Mouse (Mus musculus) bone marrow, adult 2 months (tissue): ENCODE data around the gene Olfr1367. TPM values are rescaled to one million over a fixed set of nuclear protein-coding genes. Genes with fewer than 3 reads are reported as not detected.
"Not testable (repeated sequence)": the region's sequence is repeated elsewhere in the genome, so short reads cannot be mapped to it uniquely, and the experiment has no call there.

Experiments
- H3K27ac ChIP-seq: fragments of 200-500 bp; 2 replicates; pipeline ENCODE4 v1.5.1; 2012; ENCODE audit warnings: low read depth, mild to moderate bottlenecking, control low read depth, inconsistent platforms, low read length; ENCODE audit not compliant: control insufficient read depth, poor library complexity, insufficient read depth
- H3K4me1 ChIP-seq: fragments of 200-500 bp; 2 replicates; pipeline ENCODE4 v1.6.1; 2011; ENCODE audit warnings: low read length; ENCODE audit not compliant: control insufficient read depth, insufficient read depth
- H3K4me3 ChIP-seq: fragments of 200-500 bp; replicated peaks from 2 replicates; pipeline ENCODE3; 2011; ENCODE audit warnings: mild to moderate bottlenecking, low read depth, low read length, control low read depth; ENCODE audit not compliant: control insufficient read depth
- CTCF ChIP-seq: fragments of 200-500 bp; IDR thresholded peaks from 2 replicates; pipeline ENCODE4 v1.5.1; 2011; ENCODE audit warnings: low read length, control low read depth; ENCODE audit not compliant: control insufficient read depth, insufficient read depth
- POLR2A ChIP-seq: fragments of 200-500 bp; IDR thresholded peaks from 2 replicates; pipeline ENCODE4 v1.6.1; 2011; ENCODE audit warnings: low read depth, mild to moderate bottlenecking, control low read depth, low read length, borderline replicate concordance; ENCODE audit not compliant: control insufficient read depth
- WGBS: fragments of 180-500 bp; shearing (Covaris S2); methylation state at CpG from one replicate; pipeline ENCODE4 v1.1.7; 2018; 5-methylcytosine and 5-hydroxymethylcytosine counted together
- polyA plus RNA-seq: library from polyadenylated mRNA; stranded (reverse); fragments of >200 nt; gene quantifications from 2 replicates; pipeline ENCODE4 v1.2.4, GENCODE M21; 2011; ENCODE audit warnings: low replicate concordance; ENCODE audit not compliant: missing spikeins, insufficient read depth, insufficient read length

The Olfr1367 gene
- polyA plus RNA-seq, 1 experiment: not detected

DNA sequence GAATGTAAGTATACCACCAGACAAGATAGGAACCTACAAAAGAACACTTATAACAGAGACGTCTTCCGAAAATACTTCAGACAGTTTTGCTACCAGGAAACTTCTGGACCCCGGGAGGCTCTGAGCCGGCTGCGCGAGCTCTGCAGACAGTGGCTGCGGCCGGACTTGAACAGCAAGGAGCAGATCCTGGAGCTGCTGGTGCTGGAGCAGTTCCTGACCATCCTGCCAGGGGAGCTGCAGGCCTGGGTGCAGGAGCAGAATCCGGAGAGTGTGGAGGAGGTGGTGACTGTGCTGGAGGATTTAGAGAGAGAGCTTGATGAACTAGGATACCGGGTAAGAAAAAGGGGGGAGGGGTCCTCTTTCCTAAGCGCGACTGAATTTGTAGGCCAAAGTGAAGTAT, 17.0 kb downstream of the Olfr1367 start:
- 88% methylated on average over 12 of the region's 12 CpGs for WGBS
- Histone ChIP-seq H3K4me1 (no peaks in the 10 kb centered on the region), H3K27ac (no peak overlapping the region), H3K4me3 (no peak overlapping the region)
- no peak for TF ChIP-seq CTCF
- no peak for TF ChIP-seq POLR2A

GRCm38 (mm10) chr13:21366635-21367034, 19.9 kb downstream of the Olfr1367 start:
- Histone ChIP-seq H3K27ac (no peak overlapping the region), H3K4me3 (no peak overlapping the region), H3K4me1 (no peaks in the 10 kb centered on the region)
- no peak for TF ChIP-seq CTCF
- no peak for TF ChIP-seq POLR2A
- 68% methylated on average over 6 of the region's 6 CpGs for WGBS

GRCm38 (mm10) chr13:21372700-21373099, 26.0 kb downstream of the Olfr1367 start:
- Histone ChIP-seq H3K4me3 (no peak overlapping the region), H3K27ac (no peak overlapping the region), H3K4me1 (no peaks in the 10 kb centered on the region)
- TF ChIP-seq POLR2A: no peak
- no peak for TF ChIP-seq CTCF
- WGBS: 85% methylated on average over 2 of the region's 2 CpGs

GRCm38 (mm10) chr13:21377773-21378172, 31.1 kb downstream of the Olfr1367 start:
- TF ChIP-seq POLR2A (no peak), CTCF (no peak)
- 78% methylated on average over 2 of the region's 2 CpGs for WGBS
- H3K4me1 ChIP-seq: no peaks in the 10 kb centered on the region
- H3K27ac ChIP-seq: no peak overlapping the region
- no peak overlapping the region for H3K4me3 ChIP-seq

DNA sequence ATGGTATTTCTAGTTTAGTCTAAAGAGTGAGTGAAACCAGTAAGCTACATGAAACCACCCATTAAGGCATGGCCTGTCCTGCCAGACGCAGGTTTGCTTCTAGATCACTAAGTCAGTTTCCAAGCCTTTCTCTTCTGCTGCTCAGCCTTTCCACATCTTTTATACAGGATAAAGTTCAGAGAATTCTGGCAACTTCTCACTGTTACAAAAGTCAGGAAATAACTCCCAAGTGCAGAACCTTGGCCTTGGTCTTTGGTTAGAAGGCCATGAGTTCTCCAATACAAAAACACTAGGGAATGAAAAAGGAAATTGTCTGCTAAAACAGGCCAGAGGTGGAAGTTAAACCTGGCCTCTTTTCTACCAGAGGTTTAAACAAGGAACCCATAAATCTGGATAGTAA, 48.5 kb downstream of the Olfr1367 start:
- H3K27ac ChIP-seq: no peak overlapping the region
- 84% methylated on average over 1 of the region's 1 CpGs for WGBS
- TF ChIP-seq CTCF (no peak), POLR2A (no peak)
- no peak overlapping the region for H3K4me3 ChIP-seq
- H3K4me1 ChIP-seq: no peaks in the 10 kb centered on the region

DNA sequence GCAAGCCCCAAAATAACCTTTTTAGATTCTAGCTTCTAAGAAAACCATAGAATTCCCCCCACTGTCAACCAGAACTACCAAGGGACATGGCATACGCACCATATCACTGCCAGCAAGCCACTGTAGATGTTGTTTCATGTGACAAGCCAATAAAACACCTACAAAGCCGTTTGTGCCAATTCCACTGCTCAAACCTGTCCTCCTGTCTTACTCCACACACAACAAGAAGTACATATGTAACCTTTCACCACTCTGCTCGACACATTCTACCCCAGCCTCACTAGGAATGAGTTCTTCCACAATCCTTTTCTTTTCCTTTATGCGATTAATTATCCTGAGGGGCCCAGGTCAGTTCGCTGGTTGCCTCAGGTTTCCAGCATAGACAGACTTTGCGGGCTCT, 48.9 kb downstream of the Olfr1367 start:
- TF ChIP-seq POLR2A: no peak
- TF ChIP-seq CTCF: no peak
- Histone ChIP-seq H3K4me1 (no peaks in the 10 kb centered on the region), H3K27ac (no peak overlapping the region), H3K4me3 (no peak overlapping the region)
- 92% methylated on average over 6 of the region's 6 CpGs for WGBS

- H3K4me3 ChIP-seq, H3K27ac ChIP-seq, H3K4me1 ChIP-seq: not testable (repeated sequence)
- 95% methylated on average over 18 of the region's 18 CpGs for WGBS
These were observed 49.3 kb downstream of the Olfr1367 start for GRCm38 (mm10) chr13:21396048-21396447.

- 69% methylated on average over 2 of the region's 2 CpGs for WGBS
- H3K4me1 ChIP-seq: no peaks in the 10 kb centered on the region
- no peak overlapping the region for H3K4me3 ChIP-seq
- TF ChIP-seq POLR2A (no peak), CTCF (no peak)
- no peak overlapping the region for H3K27ac ChIP-seq
These were observed 50.8 kb downstream of the Olfr1367 start for GRCm38 (mm10) chr13:21397486-21397885.

Other genes starting within 250 kb of the Olfr1367 start
- gene Olfr1369-ps1, start 235.4 kb upstream of the Olfr1367 start, polyA plus RNA-seq: not detected in 2 replicates
- not detected in 2 replicates for gene Olfr263, start 217.3 kb upstream of the Olfr1367 start, polyA plus RNA-seq
- gene Olfr1368, start 201.0 kb upstream of the Olfr1367 start, polyA plus RNA-seq: not detected in 2 replicates
- gene Trim27, start 167.5 kb upstream of the Olfr1367 start, polyA plus RNA-seq: 41.4 and 45.6 TPM in 2 replicates
- gene Gpx5, start 54.2 kb upstream of the Olfr1367 start, polyA plus RNA-seq: not detected in 2 replicates
- gene Gpx6, start 34.8 kb upstream of the Olfr1367 start, polyA plus RNA-seq: not detected in 2 replicates
- gene Zscan12, start 15.9 kb downstream of the Olfr1367 start, polyA plus RNA-seq: 3.7 and 5.9 TPM in 2 replicates
- 17.1 and 25.5 TPM in 2 replicates for gene Zkscan3, start 55.8 kb downstream of the Olfr1367 start, polyA plus RNA-seq
- gene Pgbd1, start 94.1 kb downstream of the Olfr1367 start, polyA plus RNA-seq: not detected in 2 replicates
- gene Zscan26, start 106.8 kb downstream of the Olfr1367 start, polyA plus RNA-seq: 8.0 and 14.1 TPM in 2 replicates
- gene Nkapl, start 121.6 kb downstream of the Olfr1367 start, polyA plus RNA-seq: 0.66 TPM in 1 of 2 replicates, not detected in the other
- not detected in 2 replicates for gene Zkscan4, start 132.0 kb downstream of the Olfr1367 start, polyA plus RNA-seq
- gene Gm10065, start 132.5 kb downstream of the Olfr1367 start, polyA plus RNA-seq: not detected in 2 replicates
- gene AK157302, start 148.3 kb downstream of the Olfr1367 start, polyA plus RNA-seq: 1.6 TPM in 1 of 2 replicates, not detected in the other
- 14.1 TPM in 1 of 2 replicates, not detected in the other for gene Gm11273, start 154.5 kb downstream of the Olfr1367 start, polyA plus RNA-seq
- gene Zkscan8, start 184.2 kb downstream of the Olfr1367 start, polyA plus RNA-seq: 2.1 and 6.4 TPM in 2 replicates
- not detected in 2 replicates for gene Olfr1366, start 195.9 kb downstream of the Olfr1367 start, polyA plus RNA-seq
- 0.90 and 1.00 TPM in 2 replicates for gene Olfr1535, start 213.0 kb downstream of the Olfr1367 start, polyA plus RNA-seq
- not detected in 2 replicates for gene Olfr1364, start 234.8 kb downstream of the Olfr1367 start, polyA plus RNA-seq